Mouse (Mus musculus) intestine, embryonic 15.5 days (tissue): ENCODE measurements around the gene Itgav. TPM values are rescaled to one million over a fixed set of nuclear protein-coding genes. Genes with fewer than 3 reads are reported as not detected.
A peak's percentile ranks its signal among the peaks of the same experiment; 100 is the strongest.

Experiments used
- ATAC-seq: fragments of 200-750 bp; cut with Nextera tagmentation; 2 replicates; pipeline ENCODE4 v1.8.0; 2017; ENCODE audit warnings: moderate TSS enrichment, moderate library complexity
- H3K27ac ChIP-seq: fragments of 300-500 bp; sonication (generic); 2 replicates; pipeline ENCODE4 v1.5.1; 2015; ENCODE audit warnings: mild to moderate bottlenecking, inconsistent platforms
- H3K27me3 ChIP-seq: fragments of 300-500 bp; sonication (generic); replicated peaks from 2 replicates; pipeline ENCODE4 v1.6.1; 2015; ENCODE audit warnings: inconsistent platforms
- H3K36me3 ChIP-seq: fragments of 300-500 bp; sonication (generic); 2 replicates; pipeline ENCODE4 v1.6.1; 2015; ENCODE audit warnings: inconsistent platforms
- H3K4me1 ChIP-seq: fragments of 300-500 bp; sonication (generic); replicated peaks from 2 replicates; pipeline ENCODE4 v1.6.1; 2015; ENCODE audit warnings: inconsistent platforms
- H3K4me2 ChIP-seq: fragments of 300-500 bp; sonication (generic); replicated peaks from 2 replicates; pipeline ENCODE4 v1.6.1; 2015; ENCODE audit warnings: mild to moderate bottlenecking, inconsistent platforms
- H3K4me3 ChIP-seq: fragments of 300-500 bp; sonication (generic); replicated peaks from 2 replicates; pipeline ENCODE4 v1.5.1; 2015; ENCODE audit warnings: inconsistent platforms
- H3K9ac ChIP-seq: fragments of 300-500 bp; sonication (generic); 2 replicates; pipeline ENCODE4 v1.6.1; 2015; ENCODE audit warnings: inconsistent platforms
- H3K9me3 ChIP-seq: fragments of 300-500 bp; sonication (generic); 2 replicates; pipeline ENCODE4 v1.6.1; 2016; ENCODE audit warnings: inconsistent platforms
- WGBS: fragments of 180-500 bp; shearing (Covaris S2); methylation state at CpG from one replicate; pipeline ENCODE4 v1.1.7; 2015; 5-methylcytosine and 5-hydroxymethylcytosine counted together
- polyA plus RNA-seq: library from polyadenylated mRNA; unstranded; fragments of >200 nt; fragmentation: Nextera tagmentation; extraction: Ambion mirVana; gene quantifications from 2 replicates; pipeline ENCODE4 v1.2.1, GENCODE M21; 2015

Itgav gene
- polyA plus RNA-seq, 1 experiment from 2014 or later: 76.7 TPM

DNA sequence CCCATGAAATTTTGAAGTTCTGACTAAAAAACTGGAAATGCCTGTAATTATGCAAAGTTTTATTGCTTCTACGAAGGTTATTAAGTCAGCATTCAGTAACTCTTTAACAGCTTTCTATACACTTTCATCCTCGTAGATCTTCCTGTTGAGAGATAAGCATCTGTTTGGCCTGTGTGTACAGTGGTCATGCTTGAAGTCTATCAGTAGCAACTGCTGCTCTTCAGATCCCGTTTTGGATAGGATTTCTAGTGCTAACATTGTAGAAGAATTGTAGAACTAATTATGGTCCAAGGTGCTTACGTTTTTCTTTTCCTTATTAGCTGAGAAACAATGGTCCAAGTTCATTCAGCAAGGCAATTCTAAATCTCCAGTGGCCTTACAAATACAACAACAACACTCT, 71.6 kb downstream of the Itgav start:
- Histone ChIP-seq H3K27me3 (no peaks in the 10 kb centered on the region), H3K27ac (no peak overlapping the region), H3K36me3 (peaks cover 16% of the 10 kb centered on the region; the same call in 1 of the 2 replicates), H3K9ac (no peak overlapping the region), H3K4me1 (no peaks in the 10 kb centered on the region), H3K4me3 (no peak overlapping the region), H3K9me3 (no peaks in the 10 kb centered on the region), H3K4me2 (no peak overlapping the region)
- no peak for ATAC-seq
- 75% methylated on average over 4 of the region's 4 CpGs for WGBS

DNA sequence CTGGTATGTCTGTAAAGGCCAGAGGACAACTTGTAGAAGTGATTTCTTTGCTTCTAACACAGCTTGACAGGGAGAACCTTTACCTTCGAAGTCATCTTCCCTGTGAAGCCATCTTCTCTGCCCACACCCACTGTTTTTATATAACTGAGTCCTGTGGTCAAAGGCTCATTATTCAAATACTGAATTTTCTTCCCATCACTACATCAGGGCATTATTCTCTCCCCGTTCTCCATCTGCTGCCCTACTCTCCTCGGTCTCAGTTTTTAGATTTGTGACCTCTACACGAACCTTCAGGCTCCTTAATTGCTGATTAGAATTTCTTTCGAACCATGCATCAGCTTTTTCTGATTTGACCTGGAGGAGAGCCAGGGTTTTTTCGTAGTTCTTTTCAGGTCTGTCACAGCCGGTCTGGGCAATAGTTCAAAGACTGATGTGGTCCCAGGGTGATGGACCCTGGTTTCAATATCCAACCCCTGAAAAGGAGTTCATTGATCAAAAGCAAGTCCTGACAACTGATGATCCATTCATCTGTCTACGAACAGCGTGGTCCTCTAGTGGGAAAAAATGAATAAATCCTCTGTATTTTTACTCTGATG, 73.8 kb downstream of the Itgav start:
- Histone ChIP-seq H3K9me3 (no peaks in the 10 kb centered on the region), H3K4me2 (no peak overlapping the region), H3K36me3 (peaks cover 27% of the 10 kb centered on the region), H3K4me3 (no peak overlapping the region), H3K27ac (no peak overlapping the region), H3K27me3 (no peaks in the 10 kb centered on the region), H3K9ac (no peak overlapping the region), H3K4me1 (no peaks in the 10 kb centered on the region)
- ATAC-seq: no peak
- WGBS: 84% methylated on average over 9 of the region's 9 CpGs

DNA sequence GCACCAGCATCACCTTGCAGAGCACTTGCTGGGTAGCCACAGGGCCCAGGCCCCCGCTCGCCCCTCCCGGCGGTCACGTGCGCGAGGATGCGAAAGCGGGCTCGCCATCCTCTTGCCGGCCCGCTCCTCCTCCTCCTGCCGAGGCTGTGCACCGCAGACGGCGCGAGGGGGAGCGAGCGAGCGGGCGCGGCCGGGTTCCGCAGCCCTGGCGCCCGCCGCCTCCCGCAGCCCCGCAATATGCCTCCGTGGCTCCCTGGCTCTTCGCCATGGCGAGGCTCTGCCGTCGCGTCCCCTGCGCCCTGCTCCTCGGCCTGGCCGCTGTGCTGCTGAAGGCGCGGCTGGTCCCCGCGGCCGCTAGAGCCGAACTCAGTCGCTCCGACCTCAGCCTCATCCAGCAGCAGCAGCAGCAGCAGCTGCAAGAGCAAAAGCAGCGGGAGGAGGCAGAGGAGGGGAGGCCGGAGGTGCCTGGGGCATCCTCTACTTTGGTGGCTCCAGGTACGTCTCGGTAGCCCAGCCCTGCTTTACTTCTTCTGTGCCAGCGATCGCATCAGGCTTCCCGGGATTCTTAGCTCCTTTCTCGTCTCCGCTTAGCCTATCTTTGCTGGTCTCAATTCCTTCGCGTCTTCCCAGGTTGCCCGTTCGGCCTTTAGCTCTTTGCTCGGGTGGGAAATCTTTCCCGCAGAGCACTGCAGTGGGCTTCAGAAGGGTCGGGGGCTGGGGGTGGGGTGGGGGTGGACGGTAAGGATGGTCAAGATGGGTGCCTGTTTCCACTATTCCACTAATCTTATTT, 88.5 kb downstream of the Itgav start, which contains the start of gene Fam171b:
Gene Fam171b, plus strand, starts transcription at position 154 of the 790 bp plus-strand sequence.
- Histone ChIP-seq H3K36me3 (no peaks in the 10 kb centered on the region), H3K27me3 (peaks cover 3% of the 10 kb centered on the region; the same call in 1 of the 2 replicates), H3K27ac (peak within 1 kb of the TSS; percentile 61), H3K4me3 (peak within 1 kb of the TSS; percentile 78), H3K9ac (peak within 1 kb of the TSS; percentile 74), H3K4me1 (0 out of 2 replicates have a peak, but pooled peaks cover 2% of the 10 kb centered on the region), H3K4me2 (peak within 1 kb of the TSS; percentile 95), H3K9me3 (no peaks in the 10 kb centered on the region)
- peak; percentile 95 for ATAC-seq
- WGBS: under 1% methylated on average over 63 of the region's 63 CpGs

DNA sequence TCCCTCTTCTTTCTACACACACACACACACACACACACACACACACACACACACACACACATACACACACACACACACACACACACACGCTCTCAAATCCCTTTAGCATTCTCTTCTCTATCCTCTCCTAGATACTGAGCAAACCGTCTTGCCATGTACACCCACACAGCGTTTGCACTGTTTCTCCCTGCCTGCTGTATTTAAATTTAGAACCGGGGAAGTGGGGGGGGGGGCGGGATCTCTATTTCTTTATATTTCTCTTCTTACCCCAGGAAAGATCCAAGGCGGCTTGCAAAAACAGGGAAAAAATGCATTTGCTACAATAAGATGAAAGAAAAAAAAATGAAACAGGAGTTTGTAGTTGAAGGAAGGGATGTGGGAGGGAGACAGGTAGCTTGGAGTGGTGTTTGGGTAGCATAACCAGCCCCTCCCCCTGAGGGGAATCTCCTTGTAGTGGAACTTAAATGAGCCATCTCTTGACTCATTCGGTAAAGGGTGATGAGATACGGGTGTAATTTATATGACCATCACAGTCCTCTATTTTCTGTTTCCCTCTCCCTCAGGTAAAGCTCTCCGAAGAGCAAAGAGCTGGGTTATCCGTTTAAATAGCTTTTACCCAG, 89.2 kb downstream of the Itgav start:
- Histone ChIP-seq H3K36me3 (no peaks in the 10 kb centered on the region), H3K4me1 (0 out of 2 replicates have a peak, but pooled peaks cover 2% of the 10 kb centered on the region), H3K27me3 (peaks cover 3% of the 10 kb centered on the region; the same call in 1 of the 2 replicates), H3K9me3 (no peaks in the 10 kb centered on the region), H3K9ac (no peak overlapping the region), H3K27ac (no peak overlapping the region), H3K4me2 (peak overlapping the region; percentile 95), H3K4me3 (peak overlapping the region; percentile 78)
- ATAC-seq: no peak
- WGBS: 16% methylated on average over 10 of the region's 10 CpGs

DNA sequence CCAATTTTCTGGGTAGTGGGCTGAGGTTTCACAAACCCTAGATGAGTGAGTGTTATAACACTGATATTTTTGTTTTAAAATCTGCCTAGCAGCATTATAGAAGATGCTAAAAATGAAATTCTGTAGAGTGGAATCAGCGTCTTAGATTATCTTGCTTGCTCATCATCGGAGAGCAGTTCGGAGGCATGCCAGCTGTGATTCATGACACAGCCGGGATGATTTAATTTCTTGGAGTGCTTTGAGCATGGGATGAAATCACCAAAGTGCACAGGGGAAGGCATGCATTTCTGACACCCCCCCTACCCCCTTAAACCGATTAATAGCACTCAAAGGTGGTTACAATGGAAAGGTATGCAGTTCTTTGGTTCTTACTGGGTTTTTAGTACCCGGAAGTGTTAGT, 89.8 kb downstream of the Itgav start:
- 51% methylated on average over 6 of the region's 6 CpGs for WGBS
- 0 out of 2 replicates have a peak, but pooled peaks cover 2% of the 10 kb centered on the region for H3K4me1 ChIP-seq
- H3K4me2 ChIP-seq: peak overlapping the region; percentile 95
- ATAC-seq: no peak
- H3K9me3 ChIP-seq: no peaks in the 10 kb centered on the region
- H3K27ac ChIP-seq: no peak overlapping the region
- H3K27me3 ChIP-seq: peaks cover 3% of the 10 kb centered on the region; the same call in 1 of the 2 replicates
- no peak overlapping the region for H3K9ac ChIP-seq
- H3K36me3 ChIP-seq: no peaks in the 10 kb centered on the region
- no peak overlapping the region for H3K4me3 ChIP-seq

DNA sequence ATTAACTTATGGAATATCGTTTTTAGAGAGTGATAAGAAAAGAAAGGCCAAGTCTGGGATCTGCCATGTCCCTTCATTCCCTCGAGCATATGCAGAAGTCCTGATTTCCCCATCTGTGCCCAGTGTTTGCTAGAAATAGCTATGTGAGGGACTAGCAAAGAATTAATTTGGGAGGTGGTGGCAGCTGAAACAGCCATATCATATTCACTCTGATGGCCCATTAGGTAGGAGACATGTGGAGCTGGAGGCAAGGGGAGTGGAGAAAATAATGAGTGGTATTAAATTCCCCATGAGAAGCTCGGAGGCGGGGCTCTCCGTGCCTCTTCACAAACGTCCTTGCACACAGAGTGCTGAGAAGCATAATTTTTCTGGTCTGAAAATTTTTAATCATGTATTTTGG, 92.0 kb downstream of the Itgav start:
- H3K9ac ChIP-seq: no peak overlapping the region
- H3K4me1 ChIP-seq: 0 out of 2 replicates have a peak, but pooled peaks cover 2% of the 10 kb centered on the region
- no peak overlapping the region for H3K4me2 ChIP-seq
- H3K27ac ChIP-seq: no peak overlapping the region
- no peak for ATAC-seq
- H3K4me3 ChIP-seq: no peak overlapping the region
- H3K9me3 ChIP-seq: no peaks in the 10 kb centered on the region
- H3K27me3 ChIP-seq: peaks cover 3% of the 10 kb centered on the region; the same call in 1 of the 2 replicates
- WGBS: 84% methylated on average over 6 of the region's 6 CpGs
- H3K36me3 ChIP-seq: no peaks in the 10 kb centered on the region

DNA sequence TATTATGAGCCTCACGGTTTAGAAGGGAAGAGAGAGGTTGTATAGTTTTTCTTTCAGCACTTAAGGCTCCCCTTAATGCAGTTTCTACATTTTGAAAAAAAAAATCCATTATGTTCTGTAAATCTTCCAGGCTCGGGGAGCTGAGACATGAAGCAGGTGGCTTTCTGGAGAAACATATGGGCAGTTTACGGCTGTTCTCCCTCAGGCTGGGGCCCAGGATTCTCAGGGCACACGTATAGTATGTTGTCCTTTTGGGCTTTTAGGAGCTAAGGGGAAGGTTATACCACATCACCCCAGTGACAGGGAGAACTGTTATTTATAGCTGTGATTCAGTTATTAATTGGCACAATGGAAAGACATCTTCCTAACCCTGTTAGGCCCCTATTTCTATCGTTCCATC, 101.0 kb downstream of the Itgav start:
- Histone ChIP-seq H3K27me3 (no peaks in the 10 kb centered on the region), H3K4me1 (no peaks in the 10 kb centered on the region), H3K4me3 (no peak overlapping the region), H3K9ac (no peak overlapping the region), H3K36me3 (no peaks in the 10 kb centered on the region), H3K4me2 (no peak overlapping the region), H3K27ac (no peak overlapping the region), H3K9me3 (no peaks in the 10 kb centered on the region)
- ATAC-seq: no peak
- WGBS: 36% methylated on average over 5 of the region's 5 CpGs

DNA sequence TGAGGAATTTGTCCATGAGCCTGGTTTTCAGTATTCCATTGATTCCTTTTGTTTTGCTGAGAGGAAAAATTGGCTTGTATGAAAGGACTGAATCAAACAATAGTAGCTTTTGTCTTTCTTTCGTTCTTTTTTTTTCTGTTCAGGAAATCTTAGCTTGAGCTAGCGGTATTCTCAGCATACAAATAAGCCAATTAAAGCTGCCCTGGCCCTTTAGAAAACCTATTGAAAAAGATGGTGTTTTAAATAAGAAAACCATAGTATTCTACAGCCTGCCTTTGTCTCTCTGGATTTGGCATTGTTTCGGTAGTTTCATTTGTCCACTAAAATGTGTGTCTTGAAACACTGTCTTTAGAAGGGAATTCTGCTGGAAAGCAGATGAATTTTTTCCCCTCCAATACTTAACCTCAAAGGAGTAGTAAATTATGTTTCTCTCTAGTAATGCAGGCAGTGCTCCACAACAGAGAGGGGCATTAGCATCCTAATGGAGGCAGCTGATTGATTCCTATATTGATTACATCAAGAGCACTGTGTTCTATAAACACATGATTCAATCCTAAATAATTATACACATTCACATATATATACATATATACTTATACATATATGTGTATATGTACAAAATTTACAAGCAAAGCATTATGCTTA, 104.8 kb downstream of the Itgav start:
- Histone ChIP-seq H3K36me3 (no peaks in the 10 kb centered on the region), H3K27ac (no peak overlapping the region), H3K4me3 (no peak overlapping the region), H3K9me3 (no peaks in the 10 kb centered on the region), H3K9ac (no peak overlapping the region), H3K27me3 (no peaks in the 10 kb centered on the region), H3K4me1 (no peaks in the 10 kb centered on the region), H3K4me2 (no peak overlapping the region)
- ATAC-seq: no peak
- WGBS: 82% methylated on average over 3 of the region's 3 CpGs

DNA sequence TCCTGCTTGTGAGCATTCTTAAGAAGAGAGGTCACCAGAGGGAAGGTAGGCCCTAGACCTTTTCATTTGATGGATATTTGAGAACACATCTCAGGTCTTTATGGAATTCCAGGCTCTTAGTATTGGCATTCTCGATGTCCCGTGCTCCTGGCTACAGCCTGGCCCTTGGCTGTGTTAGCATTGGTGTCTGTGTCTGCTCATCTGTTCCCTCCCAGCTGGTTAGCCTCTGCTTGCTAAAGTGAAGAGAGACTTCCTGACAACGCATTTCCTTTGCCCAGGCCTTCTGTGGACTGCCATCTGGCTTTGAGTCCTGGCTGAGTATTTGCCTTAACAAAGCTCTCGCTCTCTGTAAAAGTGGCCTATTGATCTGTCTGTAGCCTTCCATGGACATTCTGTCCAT, 108.7 kb downstream of the Itgav start:
- Histone ChIP-seq H3K4me2 (no peak overlapping the region), H3K27ac (no peak overlapping the region), H3K4me1 (no peaks in the 10 kb centered on the region), H3K36me3 (no peaks in the 10 kb centered on the region), H3K4me3 (no peak overlapping the region), H3K27me3 (no peaks in the 10 kb centered on the region), H3K9me3 (no peaks in the 10 kb centered on the region), H3K9ac (no peak overlapping the region)
- 67% methylated on average over 4 of the region's 4 CpGs for WGBS
- no peak for ATAC-seq

DNA sequence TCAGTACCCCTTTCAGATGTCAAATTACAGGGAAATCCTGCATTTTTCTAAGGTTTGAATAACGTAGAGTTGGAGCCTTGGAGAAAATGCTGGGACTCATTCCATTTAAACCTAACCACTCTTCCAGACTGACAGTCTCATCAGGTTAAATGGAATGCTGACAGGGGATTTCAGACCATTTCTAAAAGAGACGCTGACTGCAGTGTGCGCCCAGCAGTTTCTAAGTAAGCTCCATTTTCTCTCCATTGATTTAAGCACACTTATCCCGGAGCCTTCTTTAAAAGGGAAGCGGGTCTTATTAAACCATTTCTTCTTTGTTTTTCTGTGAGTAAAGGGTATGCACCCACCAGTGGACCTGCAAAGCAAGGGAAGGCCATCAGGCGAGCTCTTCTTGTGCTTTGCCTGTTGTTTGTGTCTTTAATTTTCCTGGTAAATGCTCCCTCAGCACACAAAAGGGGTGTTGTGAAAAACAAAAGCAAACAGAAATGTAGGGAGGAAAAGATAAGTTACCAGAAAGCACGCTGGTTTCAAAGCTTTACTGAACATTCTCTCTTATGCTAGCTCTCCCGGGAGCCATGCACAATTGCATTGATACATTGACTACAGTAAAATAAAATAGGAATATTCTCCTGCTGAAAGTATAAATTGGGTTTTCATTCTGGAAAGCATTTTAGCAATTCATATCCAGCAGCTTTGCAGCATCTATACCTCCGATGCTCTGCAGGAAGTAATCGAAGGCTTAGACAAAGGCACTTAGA, 111.3 kb downstream of the Itgav start:
- Histone ChIP-seq H3K27ac (no peak overlapping the region), H3K4me1 (no peaks in the 10 kb centered on the region), H3K27me3 (no peaks in the 10 kb centered on the region), H3K9me3 (no peaks in the 10 kb centered on the region), H3K4me3 (no peak overlapping the region), H3K4me2 (no peak overlapping the region), H3K36me3 (no peaks in the 10 kb centered on the region), H3K9ac (no peak overlapping the region)
- WGBS: 83% methylated on average over 10 of the region's 10 CpGs
- ATAC-seq: no peak

DNA sequence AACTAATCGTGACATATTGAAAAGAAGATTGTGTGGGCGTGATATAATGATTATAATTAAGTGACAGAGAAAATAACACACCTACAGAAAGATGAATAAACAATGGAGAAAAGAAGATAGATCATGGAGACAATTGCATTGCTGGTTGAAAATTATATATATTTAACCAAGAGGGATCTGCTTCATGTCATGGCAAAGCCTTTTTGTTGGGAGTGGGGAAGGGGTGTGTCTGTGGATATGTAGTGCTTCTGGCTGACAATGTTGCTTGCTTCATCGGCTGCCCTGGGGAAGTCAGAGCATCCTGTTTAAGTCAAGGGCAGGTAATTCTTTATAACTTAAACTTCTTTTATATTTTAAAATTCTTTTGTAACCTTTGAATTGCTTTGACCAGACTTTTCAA, 124.3 kb downstream of the Itgav start:
- H3K27ac ChIP-seq: no peak overlapping the region
- no peaks in the 10 kb centered on the region for H3K9me3 ChIP-seq
- no peak overlapping the region for H3K9ac ChIP-seq
- H3K4me3 ChIP-seq: no peak overlapping the region
- no peaks in the 10 kb centered on the region for H3K27me3 ChIP-seq
- no peak overlapping the region for H3K4me2 ChIP-seq
- H3K36me3 ChIP-seq: no peaks in the 10 kb centered on the region
- no peak for ATAC-seq
- H3K4me1 ChIP-seq: no peaks in the 10 kb centered on the region
- WGBS: 48% methylated on average over 3 of the region's 3 CpGs
